Mouse (Mus musculus) heart, postnatal 0 days (tissue): ENCODE results near the gene Dnaaf2.
A peak's percentile ranks its signal among the peaks of the same experiment; 100 is the strongest.

Experiments
- CTCF ChIP-seq: IDR thresholded peaks from 2 replicates; pipeline ENCODE4 v1.5.1; 2016; ENCODE audit warnings: antibody characterized with exemption, control low read depth, low read depth
- EP300 ChIP-seq: IDR thresholded peaks from 2 replicates; pipeline ENCODE4 v1.6.1; 2016; ENCODE audit warnings: antibody characterized with exemption, low read depth

DNA sequence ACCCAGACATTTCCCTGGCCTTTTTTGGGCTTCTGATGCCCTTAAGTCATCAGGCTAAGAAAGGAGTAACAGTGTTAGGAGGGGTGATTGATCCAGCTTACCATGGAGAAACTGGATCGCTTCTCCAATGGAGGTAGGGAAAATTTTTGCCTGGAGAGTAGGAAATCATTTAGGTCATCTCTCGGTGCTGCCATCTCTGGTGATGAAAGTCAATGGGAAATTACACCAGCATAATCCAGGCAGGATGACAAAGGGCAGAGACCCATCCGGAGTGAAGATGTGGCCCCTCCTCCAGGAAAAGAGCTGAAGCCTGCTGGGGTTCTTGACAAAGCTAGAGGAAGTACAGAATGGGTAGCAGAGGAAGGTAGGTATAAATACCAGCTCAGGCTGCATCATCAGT lies 40.1 kb upstream of the Dnaaf2 start:
- TF ChIP-seq CTCF (0 out of 2 replicates have a peak, but pooled peaks have one; percentile 13), EP300 (no peak)
